ENCODE assay signal across 12 mouse cellular contexts in the genomic region with DNA sequence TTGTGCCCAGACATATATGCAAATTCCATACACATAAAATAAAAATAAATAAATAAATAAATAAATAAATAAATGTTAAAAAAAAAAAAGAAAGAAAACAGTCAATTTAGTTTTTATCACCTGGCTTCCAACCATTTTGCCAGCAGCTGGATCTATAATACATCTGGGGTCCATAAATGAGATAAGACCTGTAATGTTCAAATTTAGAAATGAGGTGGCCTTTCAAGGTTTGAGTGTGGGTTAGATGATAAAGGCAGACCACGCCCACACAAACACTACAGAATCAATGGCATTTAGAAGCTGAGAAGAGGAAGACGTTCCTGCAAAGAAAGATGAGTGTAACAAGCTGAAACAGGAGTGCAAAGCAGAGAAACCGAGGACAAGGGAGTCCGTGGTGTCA.
"Had no signal": no experiment of that assay in that cellular context is flagged by ENCODE, and none has a peak within 500 bp of the region (broad histone marks: within the 10 kb centered on the region; RNA-seq: fewer than 3 reads in every experiment).

No protein-coding gene starts in this region.

- H3K36me3 ChIP-seq: midbrain, embryonic 13.5 days had no signal

- H3K27ac ChIP-seq: midbrain, embryonic 13.5 days had no signal

- ATAC-seq: midbrain, embryonic 13.5 days had no signal

- DNase-seq: kidney, adult 11 months; kidney, adult 9 months; kidney, postnatal 10 days; left cerebral cortex, postnatal 4 days; lung, embryonic 14.5 days; lung, postnatal 10 days; lung, postnatal 4 days; retina, postnatal 1 day; thymus, postnatal 36 days had no signal

- H3K9me3 ChIP-seq: megakaryocyte, embryonic 14.5 days; midbrain, embryonic 13.5 days had no signal

- H3K4me3 ChIP-seq: megakaryocyte, embryonic 14.5 days; midbrain, embryonic 13.5 days; myocyte had no signal

- H3K9ac ChIP-seq: lung, embryonic 14.5 days; midbrain, embryonic 13.5 days had no signal

- H3K4me2 ChIP-seq: lung, embryonic 14.5 days; midbrain, embryonic 13.5 days had no signal
